Mouse (Mus musculus) right cerebral cortex, postnatal 14 days (tissue): ENCODE results near the gene Ccer1.
"Not testable (repeated sequence)": the region's sequence is repeated elsewhere in the genome, so short reads cannot be mapped to it uniquely, and the experiment has no call there.

ENCODE experiments used
- DNase-seq: peaks from one replicate; pipeline ENCODE4 v3.0.0; 2022

Ccer1 gene

DNA sequence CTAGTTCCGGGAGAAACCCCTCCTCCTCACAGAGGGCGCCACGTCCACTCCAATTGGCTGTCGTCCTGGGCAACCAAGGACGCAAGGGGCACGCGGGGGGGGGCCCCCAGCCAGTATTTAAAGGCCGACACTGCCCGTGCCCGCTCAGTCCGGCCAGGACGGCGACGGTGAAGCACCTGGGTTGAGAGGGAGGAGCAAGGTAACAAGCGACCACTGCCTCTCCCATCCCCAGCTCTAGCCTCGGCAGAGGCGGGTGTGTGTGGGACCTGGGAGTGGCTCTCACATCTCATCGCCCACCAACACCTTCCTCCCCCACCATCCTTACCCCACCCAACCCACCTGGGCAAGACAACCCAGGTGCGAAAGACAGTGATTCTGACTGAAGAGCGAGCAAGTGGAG, at the start of gene Ccer1:
TSS of gene Ccer1 (plus strand) at position 147 of the 400 bp plus-strand sequence.
- DNase-seq: no peak

DNA sequence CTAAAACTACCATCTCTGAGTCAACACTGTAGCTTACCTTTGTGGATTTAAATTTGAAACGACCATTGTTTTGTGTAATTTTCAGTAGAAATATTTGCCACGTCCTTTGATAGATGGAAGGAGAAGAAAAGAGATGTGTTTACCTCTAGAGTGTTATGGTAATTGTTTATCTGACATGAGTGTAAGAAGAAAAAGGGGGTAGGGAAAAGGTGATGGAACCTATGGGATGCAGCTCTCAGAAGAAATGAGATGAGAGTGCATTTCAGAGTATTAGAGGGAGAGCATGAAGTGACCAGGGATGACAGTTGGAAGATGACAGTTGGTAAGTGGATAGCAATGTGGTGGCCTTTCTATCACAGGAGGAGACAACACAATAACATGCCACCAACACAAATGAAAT, 49.1 kb upstream of the Ccer1 start, which contains the start of gene Epyc:
TSS of gene Epyc (plus strand) at position 301 of the 400 bp plus-strand sequence.
- DNase-seq: no peak

DNA sequence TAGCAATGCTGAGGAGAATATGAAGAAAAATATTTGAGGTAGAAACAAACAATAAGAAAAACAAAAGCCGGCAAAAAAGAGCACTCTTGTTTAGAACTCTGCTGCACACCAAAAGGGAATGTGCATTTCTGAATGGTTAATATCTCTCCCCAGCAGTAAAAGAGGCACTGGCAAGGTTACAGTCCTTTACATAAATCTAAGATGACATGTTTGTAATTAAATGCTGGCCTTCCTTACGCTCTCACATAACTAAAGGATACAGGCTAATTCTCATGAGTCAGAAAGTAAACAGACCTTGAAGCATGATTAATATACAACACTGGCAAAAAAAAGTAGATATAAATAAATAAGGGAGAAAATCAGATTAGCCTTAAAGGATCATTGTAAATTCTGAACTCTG, 42.5 kb upstream of the Ccer1 start:
- DNase-seq: no peak

DNA sequence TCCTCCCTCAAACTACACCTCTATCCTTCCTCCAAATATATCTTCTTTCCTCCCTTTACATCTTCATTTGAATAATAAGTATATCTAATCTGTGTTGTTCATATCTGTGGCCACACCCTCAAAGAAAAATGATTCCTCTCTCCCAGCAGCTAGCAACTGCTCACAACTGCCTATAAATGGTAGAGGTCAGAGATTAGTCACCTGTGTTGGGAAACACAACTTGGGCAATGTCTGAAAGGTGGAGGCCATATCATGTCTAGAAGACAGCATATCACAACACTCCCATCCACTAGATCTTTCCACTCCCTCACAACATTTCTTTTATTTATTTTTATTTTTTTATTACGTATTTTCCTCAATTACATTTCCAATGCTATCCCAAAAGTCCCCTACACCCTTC, 33.4 kb upstream of the Ccer1 start:
- no peak for DNase-seq

DNA sequence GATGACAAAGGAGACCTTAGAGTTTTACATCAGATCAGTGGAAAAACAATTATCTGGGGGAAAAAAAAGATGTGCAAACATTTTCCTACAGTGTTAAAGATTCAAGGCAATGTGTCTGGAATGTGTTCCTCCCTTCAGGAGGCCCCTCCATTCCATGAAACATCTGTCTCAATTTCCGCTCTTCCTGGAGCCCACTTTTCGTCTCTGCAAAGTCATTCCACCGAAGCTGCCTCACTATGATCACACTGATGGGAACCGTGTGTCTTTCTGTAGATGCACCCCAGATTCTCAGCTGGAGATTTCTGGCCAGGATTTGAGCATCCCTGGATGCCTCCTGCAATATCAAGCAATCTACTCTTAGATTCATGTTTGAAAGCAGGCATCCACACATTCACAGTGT, 24.2 kb upstream of the Ccer1 start:
- DNase-seq: no peak

DNA sequence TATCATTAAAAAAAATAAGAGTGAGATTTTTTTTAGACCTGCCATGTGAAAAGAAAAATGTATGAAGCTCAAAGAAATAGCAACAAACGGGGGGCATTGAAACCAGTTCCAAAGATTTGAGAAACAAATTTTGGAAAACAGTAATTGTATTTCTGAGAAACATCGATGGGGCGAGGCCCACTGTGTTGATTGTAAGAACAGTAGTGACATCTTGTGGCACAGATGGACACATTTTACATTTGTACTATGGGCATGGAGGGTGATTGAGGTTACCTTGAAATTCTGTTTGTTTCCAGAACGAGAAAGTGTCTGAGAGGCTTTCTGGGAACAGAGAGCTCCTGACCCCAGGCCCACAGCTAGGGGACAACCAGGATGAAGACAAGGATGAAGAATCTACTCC, 22.7 kb upstream of the Ccer1 start:
- no peak for DNase-seq

DNA sequence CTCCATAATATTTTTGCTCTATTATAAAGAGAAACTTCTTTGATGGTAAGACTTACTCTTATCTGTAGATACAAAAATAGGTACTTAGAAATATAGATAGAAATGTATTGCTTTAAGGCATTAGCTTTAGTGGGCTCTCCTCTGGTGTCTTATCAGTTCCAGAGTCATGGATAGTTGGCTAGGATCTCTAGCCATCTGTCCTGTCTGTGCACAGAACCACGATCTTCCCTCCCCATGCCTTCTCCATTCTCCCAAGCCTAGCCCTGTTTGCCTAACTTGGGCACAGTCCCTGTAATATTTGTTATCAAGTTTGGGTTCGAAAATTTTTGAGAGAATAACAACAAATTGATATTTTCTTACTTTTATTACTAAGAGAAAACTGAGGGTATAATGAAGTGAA, 19.6 kb upstream of the Ccer1 start:
- no peak for DNase-seq

DNA sequence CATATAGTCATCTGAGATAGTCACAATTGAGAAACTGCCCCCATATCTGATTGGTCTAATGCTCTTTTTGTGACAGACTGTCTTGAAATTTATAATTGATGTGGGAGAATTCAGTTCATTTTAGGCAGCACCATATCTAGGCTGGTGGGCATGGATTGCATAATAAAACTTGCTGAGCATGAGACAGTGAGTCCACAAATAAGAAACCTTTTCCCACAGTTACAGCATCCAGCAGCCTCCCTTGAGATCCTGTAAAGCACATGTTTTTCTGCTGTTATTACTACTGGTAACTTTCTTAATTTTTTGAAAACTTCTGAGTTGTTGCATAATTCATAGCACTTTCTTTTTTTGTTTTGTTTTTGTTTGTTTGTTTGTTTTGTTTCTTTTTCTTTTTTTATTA, 9.9 kb upstream of the Ccer1 start:
- no peak for DNase-seq

DNA sequence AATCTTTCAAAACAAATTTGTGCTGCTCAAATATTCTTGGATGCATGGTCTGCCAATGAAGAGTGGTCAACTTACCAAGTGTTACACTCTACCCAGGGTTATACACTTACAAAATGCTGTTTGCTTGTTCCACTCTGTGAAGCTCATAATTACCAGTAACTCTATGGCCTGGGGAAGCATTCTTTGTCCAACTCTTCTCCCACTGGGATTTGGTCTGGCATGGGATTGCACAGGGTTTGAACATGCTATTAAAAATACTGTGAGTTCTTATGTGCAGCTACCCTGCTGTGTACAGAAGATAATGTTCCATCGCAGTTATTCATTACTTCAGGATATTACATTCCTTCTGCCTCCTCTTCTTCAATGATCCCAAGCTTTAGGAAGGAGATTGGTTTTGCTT, 5.7 kb upstream of the Ccer1 start:
- DNase-seq: no peak

DNA sequence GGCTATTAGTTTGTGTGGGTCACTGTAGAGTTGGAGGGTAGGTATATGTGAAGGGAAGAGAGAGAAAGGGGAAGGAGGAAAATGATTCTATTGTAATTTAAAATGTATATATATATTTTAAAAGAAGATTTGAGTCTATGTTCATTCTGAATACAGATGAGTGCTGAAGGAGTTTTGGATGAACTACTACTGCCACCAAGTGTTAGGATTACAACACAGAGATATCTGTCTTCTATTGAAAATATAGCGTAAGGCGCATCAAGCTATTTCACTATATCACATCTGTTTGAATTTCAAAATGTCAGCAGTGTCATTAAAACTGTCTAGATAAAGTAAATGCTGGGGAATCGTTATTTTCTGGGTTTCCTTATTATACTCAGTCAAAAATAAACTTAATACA, 3.4 kb upstream of the Ccer1 start:
- no peak for DNase-seq

DNA sequence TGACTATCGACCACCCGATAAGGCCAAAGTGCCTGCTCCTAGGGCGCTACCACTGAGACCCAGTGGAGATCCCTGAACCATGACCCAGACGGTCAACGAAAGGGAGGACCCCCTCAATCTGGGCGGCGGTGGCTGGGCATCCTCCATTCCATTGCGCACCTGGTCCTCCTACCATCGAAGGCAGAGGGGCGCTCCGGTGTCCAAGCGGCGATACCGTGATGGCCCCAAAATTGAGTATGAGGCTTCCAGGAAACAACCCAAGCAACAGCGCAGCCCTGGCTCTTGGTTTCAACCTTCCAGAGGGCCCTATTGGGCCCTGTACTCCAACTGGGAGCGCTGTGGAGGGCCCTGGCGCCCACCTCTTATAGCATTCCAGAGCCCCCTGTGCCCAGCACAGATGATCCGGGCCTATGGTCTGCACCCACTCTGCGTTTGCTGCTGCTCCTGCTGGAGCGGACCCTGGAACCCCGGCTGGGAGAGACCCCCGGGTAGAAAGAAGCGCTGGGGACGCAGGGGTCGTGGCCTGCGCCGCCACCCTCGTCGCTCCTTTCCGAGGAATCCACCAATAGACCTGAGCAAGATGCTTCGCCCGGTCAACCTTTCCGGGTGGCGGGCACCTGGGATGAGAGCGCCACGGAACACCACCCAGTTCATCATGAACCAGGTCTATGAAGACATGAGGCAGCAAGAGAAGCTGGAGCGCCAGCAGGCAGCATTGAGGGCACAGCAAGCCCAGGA, 708 bp downstream of the Ccer1 start:
- DNase-seq: no peak

DNA sequence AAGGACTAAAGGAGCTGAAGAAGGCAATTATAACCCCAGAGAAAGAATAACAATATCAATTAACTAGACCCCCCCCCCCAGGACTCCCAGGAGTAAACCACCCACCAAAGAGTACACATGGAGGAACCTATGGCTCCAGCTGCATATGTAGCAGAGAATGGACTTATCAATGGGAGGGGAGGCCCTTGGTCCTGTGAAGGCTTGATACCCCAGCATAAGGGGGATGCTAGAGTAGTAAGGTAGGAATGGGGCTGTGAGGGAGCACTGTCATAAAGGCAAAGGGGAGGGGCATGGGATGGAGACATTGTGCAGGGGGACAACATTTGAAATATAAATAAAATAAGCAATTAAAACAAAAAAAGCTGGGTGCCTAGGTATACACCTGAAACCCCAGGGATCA, 9.5 kb downstream of the Ccer1 start:
- DNase-seq: no peak

DNA sequence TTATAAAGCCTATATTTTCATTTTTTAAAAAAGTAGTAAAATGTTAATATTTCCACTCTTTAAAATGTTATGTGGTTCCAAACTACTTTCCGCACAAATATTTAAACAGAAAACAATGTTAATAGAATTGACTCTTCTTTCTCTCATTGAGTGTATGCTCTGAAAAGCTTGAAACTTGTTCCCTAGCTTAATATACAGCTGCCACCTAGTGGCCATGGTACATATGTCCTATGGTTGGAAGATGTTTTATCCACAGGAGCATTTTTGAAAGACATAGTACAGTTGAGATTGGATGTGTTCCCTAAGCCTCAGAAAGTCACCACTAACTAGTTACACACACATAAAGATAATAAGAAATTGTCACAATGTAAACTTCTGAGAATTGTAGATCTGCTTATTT, 11.7 kb downstream of the Ccer1 start:
- DNase-seq: peak; percentile 46

DNA sequence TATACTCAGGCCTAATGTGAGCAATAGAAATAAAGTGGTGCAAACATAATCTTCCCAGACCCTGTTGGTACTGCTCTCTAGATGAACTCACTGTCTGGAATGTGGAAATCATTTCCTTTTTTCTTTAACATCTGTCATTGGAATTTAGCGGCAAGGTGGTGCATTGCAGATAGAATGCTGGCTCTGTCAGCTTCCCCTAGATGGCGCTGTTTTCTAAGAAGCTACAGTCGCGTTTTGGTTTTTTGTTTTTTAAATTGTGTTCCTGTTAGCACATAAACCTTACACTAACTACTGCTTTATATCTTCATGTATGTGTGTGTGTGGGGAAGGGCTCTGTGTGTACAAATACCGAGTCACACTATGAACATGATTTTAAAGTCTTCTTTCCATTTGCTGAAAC, 19.8 kb downstream of the Ccer1 start:
- peak; percentile 17 for DNase-seq

DNA sequence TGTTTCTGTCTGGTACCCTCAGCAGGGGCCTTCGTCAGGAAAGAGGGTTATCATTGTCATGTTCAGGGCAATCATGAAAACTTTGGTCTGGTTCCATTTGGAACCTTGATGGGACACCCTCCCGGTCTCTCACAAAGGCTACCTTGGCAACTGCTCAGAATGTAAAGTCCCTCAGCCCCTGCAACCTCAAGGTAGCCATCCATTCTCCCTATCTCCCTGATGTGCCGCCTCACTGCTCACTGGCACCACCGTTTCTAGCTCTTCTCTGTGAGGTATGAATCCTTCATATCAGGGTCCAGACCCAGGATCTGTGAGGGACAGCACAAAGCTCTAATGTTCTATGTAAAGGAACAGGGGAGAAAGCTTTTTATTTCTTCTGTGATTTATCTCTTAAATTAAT, 21.7 kb downstream of the Ccer1 start:
- DNase-seq: no peak

DNA sequence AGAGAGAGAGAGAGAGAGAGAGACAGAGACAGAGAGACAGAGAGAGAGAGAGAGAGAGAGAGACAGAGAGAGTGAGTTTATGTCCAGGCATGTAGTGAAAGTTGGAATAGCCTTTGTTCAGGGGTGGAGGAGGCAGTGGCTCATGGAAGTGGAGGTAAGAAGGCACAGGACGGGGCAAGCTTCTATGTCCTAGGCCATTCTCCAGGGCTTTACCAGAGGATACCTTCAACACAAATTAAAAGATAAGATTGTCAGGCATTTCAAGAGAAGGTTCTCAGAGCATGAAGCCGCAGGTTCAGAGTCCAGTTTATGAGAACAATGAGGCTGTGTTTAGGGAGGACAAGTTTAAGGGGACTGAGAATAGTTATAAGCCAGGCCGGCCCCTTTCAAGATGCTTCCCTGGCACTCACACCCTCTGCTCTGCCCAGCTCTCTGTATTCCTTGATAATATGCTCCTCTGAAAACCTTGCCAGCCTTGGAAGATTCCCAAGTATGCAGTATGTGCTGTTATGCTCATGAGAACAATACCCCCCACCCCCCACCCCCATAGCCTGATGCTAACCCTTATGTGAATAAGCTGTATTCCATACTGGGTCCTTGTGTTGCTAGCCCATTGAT, 22.5 kb downstream of the Ccer1 start:
- DNase-seq: no peak

DNA sequence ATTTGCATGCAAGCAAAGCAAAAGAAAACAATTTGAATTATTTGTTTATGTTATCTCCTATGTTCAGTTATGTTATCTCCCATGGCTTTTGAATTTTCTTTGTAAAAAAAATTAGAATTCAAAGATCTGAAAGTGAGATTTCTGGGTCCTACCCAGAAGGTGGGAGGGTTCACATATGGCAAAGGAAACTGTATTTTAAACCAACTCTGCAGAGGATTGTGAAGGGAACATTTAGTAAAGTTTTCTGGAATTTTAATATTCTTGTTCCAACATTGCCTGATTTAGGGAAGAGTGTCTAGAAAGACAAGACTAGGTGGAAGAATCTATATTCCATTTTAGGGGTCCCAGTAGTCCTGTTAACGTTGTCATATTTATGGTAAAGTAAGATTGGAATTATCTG, 24.4 kb downstream of the Ccer1 start:
- no peak for DNase-seq

DNA sequence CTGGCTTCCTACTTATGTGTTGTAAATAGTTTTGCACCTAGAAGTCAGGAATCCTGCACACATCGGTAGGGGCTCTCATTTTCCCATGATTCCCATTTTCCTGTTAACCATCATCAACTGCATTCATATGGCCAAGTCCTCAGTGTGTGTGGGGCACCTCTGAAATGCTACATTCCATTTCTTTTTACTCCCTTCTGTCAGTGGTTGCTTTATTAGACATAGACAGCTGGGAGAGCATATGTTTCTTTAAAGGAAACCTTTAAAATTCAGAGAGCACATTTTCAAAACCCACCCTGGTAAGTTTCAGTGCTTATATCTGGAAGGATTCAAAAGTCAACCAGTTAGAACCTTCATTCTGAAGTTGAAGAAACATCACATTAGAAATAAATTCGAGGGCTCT, 25.2 kb downstream of the Ccer1 start:
- DNase-seq: no peak

DNA sequence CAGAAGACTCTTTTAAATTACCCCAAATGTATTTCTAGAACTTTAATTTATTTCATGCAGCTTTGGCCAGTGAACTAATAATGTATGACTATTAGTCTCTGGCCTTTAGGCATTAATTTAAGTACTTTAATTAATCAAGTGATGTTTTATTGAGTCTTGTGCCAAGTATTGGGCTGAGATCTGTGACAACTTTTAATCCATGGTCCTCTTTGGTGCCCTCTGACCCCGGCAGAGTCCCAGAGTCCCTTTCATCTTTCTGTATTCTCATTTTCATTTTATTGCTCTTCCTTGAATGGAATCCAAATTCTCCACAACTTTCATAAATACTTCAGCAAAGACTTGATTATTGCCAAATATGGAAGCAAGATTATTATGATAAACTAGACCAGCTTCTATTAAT, 27.8 kb downstream of the Ccer1 start:
- no peak for DNase-seq

DNA sequence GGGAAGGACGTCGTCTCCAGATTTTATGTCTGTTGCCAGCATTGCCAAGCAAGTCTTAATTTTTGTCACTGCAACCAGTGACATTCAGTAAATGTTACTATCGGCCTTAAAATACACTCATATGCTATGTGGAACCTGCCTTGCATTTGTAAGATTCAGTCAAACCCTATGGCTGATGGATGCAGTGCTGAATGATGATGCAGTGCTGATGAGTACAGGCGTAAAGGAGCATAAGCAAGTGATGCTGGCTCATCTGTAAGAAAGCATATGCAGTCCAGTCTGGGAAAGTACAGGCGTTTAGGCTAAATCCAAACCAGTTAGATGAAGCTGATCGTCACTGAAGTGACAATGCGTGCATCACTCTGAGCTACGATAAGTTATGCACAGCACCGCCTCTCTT, 29.9 kb downstream of the Ccer1 start:
- no peak for DNase-seq

DNA sequence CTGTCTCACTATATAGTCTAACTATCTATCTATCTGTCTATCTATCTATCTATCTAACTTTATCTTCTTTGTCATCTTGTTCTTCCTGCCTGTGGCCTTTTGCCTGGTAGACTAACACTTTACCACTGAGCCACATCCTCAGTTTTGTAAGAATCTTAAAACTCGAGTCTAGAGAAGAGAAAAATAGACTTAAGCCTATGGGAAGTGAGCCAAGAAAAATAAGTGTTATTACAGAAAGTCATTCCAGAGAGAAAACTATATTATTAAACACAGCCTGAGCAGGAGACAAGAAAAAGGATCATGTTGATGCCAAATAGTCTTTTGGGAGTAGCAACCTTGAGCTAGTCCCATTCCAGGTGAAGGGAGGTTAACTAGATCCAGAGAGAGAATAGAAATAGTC, 33.1 kb downstream of the Ccer1 start:
- no peak for DNase-seq

DNA sequence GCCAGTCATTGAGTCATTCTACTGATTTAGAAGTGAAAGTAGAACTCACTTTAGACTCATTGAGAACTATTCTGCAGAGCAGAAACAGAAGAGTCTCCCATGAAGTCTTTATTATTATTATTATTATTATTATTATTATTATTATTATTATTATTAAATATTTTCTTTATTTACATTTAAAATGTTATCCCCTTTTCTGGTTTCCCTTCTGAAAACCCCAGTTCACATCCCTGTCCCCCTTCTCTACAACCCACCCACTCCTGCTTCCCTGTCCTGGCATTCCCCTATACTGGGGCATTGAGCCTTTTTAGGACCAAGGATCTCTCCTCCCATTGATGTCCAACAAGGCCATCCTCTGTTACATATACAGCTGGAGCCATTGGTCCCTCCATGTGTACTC, 33.8 kb downstream of the Ccer1 start, which contains the start of gene C030005K15Rik:
TSS of gene C030005K15Rik (minus strand) at position 101 of the 400 bp plus-strand sequence.
- not testable (repeated sequence) for DNase-seq
